In genomic region chr2:7006816-7007215, GRCm38 (mm10) we compare ENCODE assay signal across 24 mouse cellular contexts.
"Had no signal": no experiment of that assay in that cellular context is flagged by ENCODE, and none has a peak within 500 bp of the region (broad histone marks: within the 10 kb centered on the region; RNA-seq: fewer than 3 reads in every experiment).

No protein-coding gene starts in this region.

- H3K4me2 ChIP-seq: limb, embryonic 13.5 days; liver, embryonic 12.5 days; liver, embryonic 15.5 days; lung, embryonic 15.5 days; midbrain, embryonic 15.5 days; neural tube, embryonic 12.5 days; neural tube, embryonic 15.5 days; stomach, embryonic 15.5 days had no signal

- H3K4me1 ChIP-seq: limb, embryonic 10.5 days; liver, embryonic 12.5 days; liver, embryonic 15.5 days; lung, embryonic 15.5 days; neural tube, embryonic 12.5 days; neural tube, embryonic 15.5 days; stomach, embryonic 15.5 days had no signal

- H3K27ac ChIP-seq: kidney, postnatal 0 days; limb, embryonic 10.5 days; limb, embryonic 13.5 days; liver, embryonic 12.5 days; liver, embryonic 15.5 days; lung, embryonic 15.5 days; midbrain, embryonic 10.5 days; midbrain, embryonic 15.5 days; neural tube, embryonic 12.5 days; neural tube, embryonic 15.5 days; stomach, embryonic 15.5 days had no signal

- H3K27me3 ChIP-seq: liver, embryonic 12.5 days; liver, embryonic 15.5 days; lung, embryonic 15.5 days; megakaryocyte, embryonic 14.5 days; midbrain, embryonic 15.5 days; neural tube, embryonic 12.5 days; neural tube, embryonic 15.5 days; stomach, embryonic 15.5 days had no signal

- H3K36me3 ChIP-seq: limb, embryonic 10.5 days; limb, embryonic 13.5 days; liver, embryonic 12.5 days; liver, embryonic 15.5 days; lung, embryonic 15.5 days; midbrain, embryonic 10.5 days; midbrain, embryonic 15.5 days; neural tube, embryonic 12.5 days; neural tube, embryonic 15.5 days; stomach, embryonic 15.5 days had no signal

- ATAC-seq: liver, embryonic 12.5 days; midbrain, embryonic 15.5 days had no signal

- H3K4me3 ChIP-seq: limb, embryonic 10.5 days; limb, embryonic 13.5 days; liver, embryonic 12.5 days; liver, embryonic 15.5 days; lung, embryonic 15.5 days; megakaryocyte, embryonic 14.5 days; midbrain, embryonic 10.5 days; midbrain, embryonic 15.5 days; neural tube, embryonic 12.5 days; neural tube, embryonic 15.5 days; stomach, embryonic 15.5 days had no signal

- H3K9ac ChIP-seq: limb, embryonic 13.5 days; liver, embryonic 12.5 days; liver, embryonic 15.5 days; lung, embryonic 15.5 days; midbrain, embryonic 15.5 days; neural tube, embryonic 12.5 days; neural tube, embryonic 15.5 days; stomach, embryonic 15.5 days had no signal

- H3K9me3 ChIP-seq: limb, embryonic 10.5 days; limb, embryonic 13.5 days; liver, embryonic 12.5 days; liver, embryonic 15.5 days; lung, embryonic 15.5 days; megakaryocyte, embryonic 14.5 days; midbrain, embryonic 10.5 days; midbrain, embryonic 15.5 days; neural tube, embryonic 12.5 days; neural tube, embryonic 15.5 days; stomach, embryonic 15.5 days had no signal

- DNase-seq: kidney, adult 18-20 months; kidney, adult 9 months; kidney, postnatal 25 days; liver; lung, adult 18-20 months; lung, postnatal 10 days; lung, postnatal 36 days; right cerebral cortex, adult 18-20 months; right cerebral cortex, postnatal 25 days; spleen, adult 18-20 months; thymus, adult 18-20 months; thymus, postnatal 36 days had no signal
